Mouse (Mus musculus): Measurements from ENCODE around the gene Kdm2a. TPM values are rescaled to one million over a fixed set of nuclear protein-coding genes. Genes with fewer than 3 reads are reported as not detected.

The Kdm2a gene
- total RNA-seq (2021) = 10 to 100 TPM; 62.1 to 74.9 TPM
- long read RNA-seq, experiment 1, full-length matches to known transcripts = 2 of 15 reads
- long read RNA-seq, experiment 1, partial matches to known transcripts = 6 of 15 reads
- long read RNA-seq, experiment 1, other reads (novel, unspliced or antisense) = 7 of 15 reads
- long read RNA-seq, experiment 2, full-length matches to known transcripts = 2 of 8 reads
- long read RNA-seq, experiment 2, partial matches to known transcripts = 2 of 8 reads
- long read RNA-seq, experiment 2, other reads (novel, unspliced or antisense) = 4 of 8 reads

- peak; percentile 33 to 39 for DNase-seq (ENCODE audit: low spot score in 2 of 2)
- intact Hi-C loops (cut with DNase I) = no loop called here
Observed at GRCm38 (mm10) chr19:4397798-4398629, at the start of gene Kdm2a. TSS of gene Kdm2a (minus strand) at chr19:4398285.

GRCm38 (mm10) chr19:4447445-4447844, 49.4 kb upstream of the Kdm2a start:
- intact Hi-C loops (cut with DNase I) = no loop called here
- DNase-seq (ENCODE audit: low spot score in 2 of 2) = no peak

GRCm38 (mm10) chr19:4446661-4447420, 48.8 kb upstream of the Kdm2a start:
- intact Hi-C loops (cut with DNase I) = no loop called here
- no peak for DNase-seq (ENCODE audit: low spot score in 2 of 2)

GRCm38 (mm10) chr19:4442408-4442807, 44.3 kb upstream of the Kdm2a start:
- peak; percentile 79 to 82 for DNase-seq (ENCODE audit: low spot score in 2 of 2)
- intact Hi-C loops (cut with DNase I) = no loop called here

- DNase-seq (ENCODE audit: low spot score in 2 of 2) = no peak
- intact Hi-C loops (cut with DNase I) = no loop called here
Observed at GRCm38 (mm10) chr19:4441621-4442161, 43.6 kb upstream of the Kdm2a start.

GRCm38 (mm10) chr19:4441090-4441591, 43.1 kb upstream of the Kdm2a start:
- peak; percentile 42 to 45 for DNase-seq (ENCODE audit: low spot score in 2 of 2)
- intact Hi-C loops (cut with DNase I) = no loop called here

- intact Hi-C loops (cut with DNase I) = no loop called here
- no peak for DNase-seq (ENCODE audit: low spot score in 2 of 2)
Observed at GRCm38 (mm10) chr19:4440222-4440621, 42.1 kb upstream of the Kdm2a start.

GRCm38 (mm10) chr19:4439161-4439801, 41.2 kb upstream of the Kdm2a start, which contains the start of gene Rhod:
TSS of gene Rhod (minus strand) at chr19:4439432.
- DNase-seq (ENCODE audit: low spot score in 2 of 2) = no peak
- intact Hi-C loops (cut with DNase I) = no loop called here

GRCm38 (mm10) chr19:4438791-4439160, 40.7 kb upstream of the Kdm2a start:
- DNase-seq (ENCODE audit: low spot score in 2 of 2) = no peak
- intact Hi-C loops (cut with DNase I) = no loop called here

GRCm38 (mm10) chr19:4437886-4438285, 39.8 kb upstream of the Kdm2a start:
- intact Hi-C loops (cut with DNase I) = no loop called here
- DNase-seq (ENCODE audit: low spot score in 2 of 2) = no peak

GRCm38 (mm10) chr19:4436254-4436653, 38.2 kb upstream of the Kdm2a start:
- intact Hi-C loops (cut with DNase I) = no loop called here
- DNase-seq (ENCODE audit: low spot score in 2 of 2) = no peak

- DNase-seq (ENCODE audit: low spot score in 2 of 2) = no peak
- intact Hi-C loops (cut with DNase I) = no loop called here
Observed at GRCm38 (mm10) chr19:4434999-4435398, 36.9 kb upstream of the Kdm2a start.

GRCm38 (mm10) chr19:4433756-4434155, 35.7 kb upstream of the Kdm2a start:
- DNase-seq (ENCODE audit: low spot score in 2 of 2) = no peak

GRCm38 (mm10) chr19:4430091-4430620, 32.1 kb upstream of the Kdm2a start:
- intact Hi-C loops (cut with DNase I) = no loop called here
- DNase-seq (ENCODE audit: low spot score in 2 of 2) = no peak

More at GRCm38 (mm10) chr19:4433756-4434155, 35.7 kb upstream of the Kdm2a start:
- intact Hi-C loops (cut with DNase I) = no loop called here

- intact Hi-C loops (cut with DNase I) = no loop called here
- peak in 1 of 2 experiments; percentile 15 for DNase-seq (ENCODE audit: low spot score in 2 of 2)
Observed at GRCm38 (mm10) chr19:4425610-4426366, 27.7 kb upstream of the Kdm2a start.

GRCm38 (mm10) chr19:4423021-4423420, 24.9 kb upstream of the Kdm2a start:
- intact Hi-C loops (cut with DNase I) = no loop called here
- no peak for DNase-seq (ENCODE audit: low spot score in 2 of 2)

- intact Hi-C loops (cut with DNase I) = no loop called here
- DNase-seq (ENCODE audit: low spot score in 2 of 2) = no peak
Observed at GRCm38 (mm10) chr19:4422581-4422980, 24.5 kb upstream of the Kdm2a start.

Measured in left cerebral cortex, postnatal 14 days (tissue).